Mouse (Mus musculus) spleen, adult 2 months (tissue): Measurements from ENCODE around the gene Hils1.

Experiments
- CTCF ChIP-seq: fragments of 200-500 bp; IDR thresholded peaks from 2 replicates; pipeline ENCODE4 v1.5.1; 2011; ENCODE audit warnings: mild to moderate bottlenecking, inconsistent platforms; ENCODE audit not compliant: insufficient read depth, insufficient read length, insufficient replicate concordance; ENCODE audit errors: extremely low read depth
- POLR2A ChIP-seq: fragments of 200-500 bp; IDR thresholded peaks from 2 replicates; pipeline ENCODE4 v1.6.1; 2011; ENCODE audit warnings: low read depth, low read length, inconsistent platforms

DNA sequence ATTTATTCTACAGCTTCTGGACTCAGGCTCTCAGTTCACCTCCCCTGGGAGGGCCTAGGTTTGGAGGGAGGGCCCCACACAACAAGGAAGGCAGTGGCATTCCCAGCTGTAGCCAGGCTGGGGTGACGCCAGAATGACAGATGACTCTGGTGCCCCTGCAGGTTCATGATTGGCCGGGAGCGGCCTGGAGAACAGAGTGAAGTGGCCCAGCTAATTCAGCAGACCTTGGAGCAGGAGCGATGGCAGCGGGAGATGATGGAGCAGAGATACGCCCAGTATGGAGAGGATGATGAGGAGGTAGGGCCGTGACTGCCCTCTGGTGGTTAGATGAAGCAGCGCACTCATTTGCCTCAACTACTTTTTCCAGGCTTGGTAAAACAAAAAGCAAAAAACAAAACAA, 33.7 kb downstream of the Hils1 start:
- TF ChIP-seq CTCF (peak; percentile 77; the same call in 1 of the 2 replicates), POLR2A (no peak)
